Mouse (Mus musculus) liver, adult (tissue): ENCODE data around the gene Usp37.

ENCODE experiments used
- GATA4 ChIP-seq: IDR thresholded peaks from 2 replicates; pipeline ENCODE4 v1.6.1; 2014; ENCODE audit warnings: mild to moderate bottlenecking, low read length; ENCODE audit not compliant: insufficient replicate concordance

Gene Usp37

GRCm38 (mm10) chr1:74418747-74419439 lies 125.2 kb downstream of the Usp37 start:
- TF ChIP-seq GATA4: no peak

- no peak for TF ChIP-seq GATA4
These were observed 128.9 kb downstream of the Usp37 start for GRCm38 (mm10) chr1:74415143-74415542.

GRCm38 (mm10) chr1:74412711-74413110 lies 131.4 kb downstream of the Usp37 start:
- TF ChIP-seq GATA4: no peak

GRCm38 (mm10) chr1:74411753-74412325 lies 132.2 kb downstream of the Usp37 start:
- no peak for TF ChIP-seq GATA4

- no peak for TF ChIP-seq GATA4
These were observed 135.2 kb downstream of the Usp37 start, which contains the start of gene Vil1 for GRCm38 (mm10) chr1:74408589-74409504. TSS of gene Vil1 (plus strand) at chr1:74409376.

GRCm38 (mm10) chr1:74404206-74404605 lies 139.9 kb downstream of the Usp37 start:
- no peak for TF ChIP-seq GATA4

GRCm38 (mm10) chr1:74401015-74401702 lies 142.9 kb downstream of the Usp37 start:
- TF ChIP-seq GATA4: no peak

GRCm38 (mm10) chr1:74400531-74400930 lies 143.6 kb downstream of the Usp37 start:
- peak; percentile 39; the same call in 1 of the 2 replicates for TF ChIP-seq GATA4

- TF ChIP-seq GATA4: no peak
These were observed 146.1 kb downstream of the Usp37 start for GRCm38 (mm10) chr1:74397919-74398451.

- TF ChIP-seq GATA4: peak; percentile 84; the same call in 1 of the 2 replicates
These were observed 146.7 kb downstream of the Usp37 start for GRCm38 (mm10) chr1:74397268-74397918.

- no peak for TF ChIP-seq GATA4
These were observed 148.8 kb downstream of the Usp37 start for GRCm38 (mm10) chr1:74395290-74395689.

- TF ChIP-seq GATA4: no peak
These were observed 149.2 kb downstream of the Usp37 start for GRCm38 (mm10) chr1:74394858-74395257.

- no peak for TF ChIP-seq GATA4
These were observed 149.8 kb downstream of the Usp37 start for GRCm38 (mm10) chr1:74394311-74394710.

GRCm38 (mm10) chr1:74393697-74394096 lies 150.4 kb downstream of the Usp37 start:
- no peak for TF ChIP-seq GATA4
